Mouse (Mus musculus) kidney, adult 2 months (tissue): ENCODE measurements around the gene Spert.

Experiments
- CTCF ChIP-seq: fragments of 200-500 bp; conservative IDR thresholded peaks from 2 replicates; pipeline ENCODE4 v1.5.1; 2011; ENCODE audit warnings: low read depth, mild to moderate bottlenecking, control low read depth, low read length, moderate library complexity, mixed read lengths; ENCODE audit not compliant: insufficient read depth, insufficient read length
- POLR2A ChIP-seq: fragments of 200-500 bp; IDR thresholded peaks from one replicate; pipeline ENCODE4 v1.6.1; 2011; ENCODE audit warnings: low read depth, low read length, control low read depth

DNA sequence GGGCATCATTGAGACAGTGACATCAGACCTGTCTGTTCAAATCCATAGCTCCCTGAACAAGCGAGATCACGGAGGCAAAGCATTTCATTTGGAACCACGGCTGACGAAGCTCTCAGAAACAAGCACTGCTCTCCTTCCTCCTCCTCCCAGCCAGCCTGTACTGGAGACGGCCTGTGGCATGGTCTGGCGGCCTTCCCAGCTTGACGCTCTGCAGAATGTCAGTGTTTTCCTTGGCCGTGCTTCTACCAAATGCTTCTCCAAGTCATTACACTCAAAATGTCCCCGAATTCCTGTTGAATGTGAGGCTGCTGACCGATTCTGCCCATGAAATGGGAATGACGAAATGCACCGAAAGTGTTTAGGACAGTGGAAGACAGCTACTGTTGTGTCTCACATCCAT is 42.4 kb upstream of the Spert start:
- no peak for TF ChIP-seq CTCF
- TF ChIP-seq POLR2A: no peak
